Mouse (Mus musculus) hindbrain, postnatal 0 days (tissue): ENCODE measurements around the gene Scyl1. TPM values are rescaled to one million over a fixed set of nuclear protein-coding genes. Genes with fewer than 3 reads are reported as not detected.

Experiments used
- ATAC-seq: fragments of 200-750 bp; cut with Nextera tagmentation; 2 replicates; pipeline ENCODE4 v1.8.0; 2017; ENCODE audit warnings: mild to moderate bottlenecking, moderate TSS enrichment, moderate library complexity
- DNase-seq: peaks from one replicate; pipeline ENCODE4 v3.0.0-alpha.2; 2015; ENCODE audit warnings: low spot score
- H3K27ac ChIP-seq: fragments of 300-500 bp; sonication (generic); 2 replicates; pipeline ENCODE4 v1.5.1; 2014; ENCODE audit warnings: mild to moderate bottlenecking
- H3K27me3 ChIP-seq: fragments of 300-500 bp; sonication (generic); 2 replicates; pipeline ENCODE4 v1.6.1; 2014; ENCODE audit warnings: low read length, mixed read lengths; ENCODE audit not compliant: insufficient read depth
- H3K36me3 ChIP-seq: fragments of 300-500 bp; sonication (generic); 2 replicates; pipeline ENCODE4 v1.6.1; 2014; ENCODE audit warnings: low read length, mixed read lengths; ENCODE audit not compliant: insufficient read depth
- H3K4me1 ChIP-seq: fragments of 300-500 bp; sonication (generic); 2 replicates; pipeline ENCODE4 v1.6.1; 2014; ENCODE audit warnings: antibody characterized with exemption, low read length, mixed read lengths; ENCODE audit not compliant: insufficient read depth
- H3K4me2 ChIP-seq: fragments of 300-500 bp; sonication (generic); 2 replicates; pipeline ENCODE4 v1.6.1; 2014; ENCODE audit warnings: low read depth, mild to moderate bottlenecking, low read length, moderate library complexity, mixed read lengths
- H3K4me3 ChIP-seq: fragments of 300-500 bp; sonication (generic); 2 replicates; pipeline ENCODE4 v1.5.1; 2014; ENCODE audit warnings: low read length
- H3K9ac ChIP-seq: fragments of 300-500 bp; sonication (generic); replicated peaks from 2 replicates; pipeline ENCODE4 v1.6.1; 2014; ENCODE audit warnings: mild to moderate bottlenecking, low read length, moderate library complexity, mixed read lengths
- H3K9me3 ChIP-seq: fragments of 300-500 bp; sonication (generic); 2 replicates; pipeline ENCODE4 v1.6.1; 2016; ENCODE audit warnings: low read length, mixed read lengths
- CTCF ChIP-seq: IDR thresholded peaks from 2 replicates; pipeline ENCODE4 v1.5.1; 2016; ENCODE audit warnings: antibody characterized with exemption, control low read depth, low read depth
- WGBS: fragments of 180-500 bp; shearing (Covaris S2); extraction: QIAGEN DNeasy Blood & Tissue Kit; methylation state at CpG from one replicate; pipeline ENCODE4 v1.1.7; 2014; 5-methylcytosine and 5-hydroxymethylcytosine counted together
- polyA plus RNA-seq: library from polyadenylated mRNA; unstranded; fragments of >200 nt; fragmentation: Nextera tagmentation; extraction: Ambion mirVana; gene quantifications from 2 replicates; pipeline ENCODE4 v1.2.1, GENCODE M21; 2015
- total RNA-seq: library from RNA; depleted of rRNA; stranded (reverse); fragments of >200 nt; gene quantifications from 2 replicates; pipeline ENCODE4 v1.2.3, GENCODE M21; 2014; rRNA removed

Gene Scyl1
- total and polyA plus RNA-seq, 2 experiments from 2014 or later, result 76.2 to 96.6 TPM

GRCm38 (mm10) chr19:5711907-5712460 lies 59.2 kb downstream of the Scyl1 start:
- Histone ChIP-seq H3K9ac (no peak overlapping the region), H3K4me2 (no peak overlapping the region), H3K27ac (no peak overlapping the region), H3K36me3 (peaks cover 17% of the 10 kb centered on the region), H3K9me3 (no peaks in the 10 kb centered on the region), H3K4me1 (peaks cover 8% of the 10 kb centered on the region), H3K4me3 (no peak overlapping the region), H3K27me3 (no peaks in the 10 kb centered on the region)
- TF ChIP-seq CTCF, result no peak
- 93% methylated on average over 14 of the region's 14 CpGs for WGBS
- DNase-seq (no peak), ATAC-seq (no peak)

DNA sequence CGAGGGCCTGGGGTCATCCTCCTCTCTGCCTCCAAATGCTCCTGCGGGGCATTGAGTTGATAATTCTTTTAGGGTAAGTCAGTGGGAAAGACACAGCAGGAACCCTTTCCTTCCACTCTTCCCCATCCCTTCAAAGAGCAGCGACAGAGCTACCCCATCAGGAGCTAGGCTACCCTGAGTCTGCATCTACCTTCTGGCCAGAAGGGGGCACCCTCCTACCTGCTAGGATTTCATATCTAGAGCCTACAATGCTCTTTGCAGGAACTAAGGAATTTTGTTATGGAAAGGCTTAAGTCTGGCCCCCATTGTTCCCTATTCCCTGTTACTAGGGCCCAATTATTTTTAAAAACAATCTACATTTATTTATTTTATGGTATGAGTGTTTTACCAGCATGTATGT lies 60.0 kb downstream of the Scyl1 start:
- Histone ChIP-seq H3K36me3 (peaks cover 17% of the 10 kb centered on the region), H3K4me3 (no peak overlapping the region), H3K4me2 (no peak overlapping the region), H3K4me1 (no peaks in the 10 kb centered on the region; the same call in 1 of the 2 replicates), H3K27me3 (no peaks in the 10 kb centered on the region), H3K9ac (no peak overlapping the region), H3K9me3 (no peaks in the 10 kb centered on the region), H3K27ac (no peak overlapping the region)
- peak; percentile 82 for TF ChIP-seq CTCF
- ATAC-seq (no peak), DNase-seq (peak; percentile 82)
- WGBS, result 2% methylated on average over 3 of the region's 3 CpGs

GRCm38 (mm10) chr19:5710581-5710980 lies 60.6 kb downstream of the Scyl1 start:
- Histone ChIP-seq H3K36me3 (peaks cover 17% of the 10 kb centered on the region), H3K4me3 (no peak overlapping the region), H3K27ac (no peak overlapping the region), H3K9me3 (no peaks in the 10 kb centered on the region), H3K27me3 (no peaks in the 10 kb centered on the region), H3K4me1 (no peaks in the 10 kb centered on the region; the same call in 1 of the 2 replicates), H3K9ac (no peak overlapping the region), H3K4me2 (no peak overlapping the region)
- 81% methylated on average over 8 of the region's 8 CpGs for WGBS
- no peak for ATAC-seq
- no peak for DNase-seq
- no peak for TF ChIP-seq CTCF

GRCm38 (mm10) chr19:5710068-5710467 lies 61.2 kb downstream of the Scyl1 start:
- no peak overlapping the region for H3K9ac ChIP-seq
- H3K27ac ChIP-seq, result no peak overlapping the region
- no peak overlapping the region for H3K4me3 ChIP-seq
- H3K9me3 ChIP-seq, result no peaks in the 10 kb centered on the region
- 80% methylated on average over 6 of the region's 6 CpGs for WGBS
- H3K27me3 ChIP-seq, result no peaks in the 10 kb centered on the region
- H3K4me2 ChIP-seq, result no peak overlapping the region
- H3K36me3 ChIP-seq, result peaks cover 17% of the 10 kb centered on the region
- no peaks in the 10 kb centered on the region for H3K4me1 ChIP-seq
- no peak for ATAC-seq
- DNase-seq, result peak; percentile 38
- TF ChIP-seq CTCF, result no peak

Other genes starting within 250 kb of the Scyl1 start
- not detected in 2 replicates for gene Ovol1, start 210.8 kb downstream of the Scyl1 start, total RNA-seq
- 0.25 TPM in 1 of 2 replicates, not detected in the other for gene Ovol1, start 210.8 kb downstream of the Scyl1 start, polyA plus RNA-seq
- gene Ap5b1, start 203.4 kb downstream of the Scyl1 start, total RNA-seq, result 15.0 and 19.3 TPM in 2 replicates
- gene Ap5b1, start 203.4 kb downstream of the Scyl1 start, polyA plus RNA-seq, result 2.3 and 2.6 TPM in 2 replicates
- 33.6 and 40.4 TPM in 2 replicates for gene Rnaseh2c, start 169.5 kb downstream of the Scyl1 start, total RNA-seq
- 66.4 and 75.4 TPM in 2 replicates for gene Rnaseh2c, start 169.5 kb downstream of the Scyl1 start, polyA plus RNA-seq
- gene Kat5, start 161.2 kb downstream of the Scyl1 start, total RNA-seq, result 95.2 and 163 TPM in 2 replicates
- gene Kat5, start 161.2 kb downstream of the Scyl1 start, polyA plus RNA-seq, result 72.0 and 74.0 TPM in 2 replicates
- 40.1 and 40.8 TPM in 2 replicates for gene Rela, start 133.9 kb downstream of the Scyl1 start, total RNA-seq
- gene Rela, start 133.9 kb downstream of the Scyl1 start, polyA plus RNA-seq, result 30.3 and 33.1 TPM in 2 replicates
- 25.6 and 43.2 TPM in 2 replicates for gene Sipa1, start 107.7 kb downstream of the Scyl1 start, total RNA-seq
- gene Sipa1, start 107.7 kb downstream of the Scyl1 start, polyA plus RNA-seq, result 18.7 and 18.8 TPM in 2 replicates
- gene Map3k11, start 82.7 kb downstream of the Scyl1 start, total RNA-seq, result 20.6 and 20.7 TPM in 2 replicates
- gene Map3k11, start 82.7 kb downstream of the Scyl1 start, polyA plus RNA-seq, result 10.0 and 10.7 TPM in 2 replicates
- gene Pcnx3, start 82.5 kb downstream of the Scyl1 start, total RNA-seq, result 75.1 and 97.0 TPM in 2 replicates
- 16.8 and 17.2 TPM in 2 replicates for gene Pcnx3, start 82.5 kb downstream of the Scyl1 start, polyA plus RNA-seq
- gene Kcnk7, start 67.1 kb downstream of the Scyl1 start, total RNA-seq, result not detected in 2 replicates
- gene Kcnk7, start 67.1 kb downstream of the Scyl1 start, polyA plus RNA-seq, result 0.19 and 0.61 TPM in 2 replicates
- 16.6 and 19.7 TPM in 2 replicates for gene Ehbp1l1, start 45.1 kb downstream of the Scyl1 start, total RNA-seq
- 40.0 and 43.0 TPM in 2 replicates for gene Ehbp1l1, start 45.1 kb downstream of the Scyl1 start, polyA plus RNA-seq
- gene Fam89b, start 41.8 kb downstream of the Scyl1 start, total RNA-seq, result 177 and 188 TPM in 2 replicates
- 131 and 140 TPM in 2 replicates for gene Fam89b, start 41.8 kb downstream of the Scyl1 start, polyA plus RNA-seq
- 43.0 and 50.2 TPM in 2 replicates for gene Ltbp3, start 30.5 kb downstream of the Scyl1 start, total RNA-seq
- gene Ltbp3, start 30.5 kb downstream of the Scyl1 start, polyA plus RNA-seq, result 14.0 and 14.4 TPM in 2 replicates
- gene Frmd8, start 103.9 kb upstream of the Scyl1 start, total RNA-seq, result 19.8 and 43.2 TPM in 2 replicates
- gene Frmd8, start 103.9 kb upstream of the Scyl1 start, polyA plus RNA-seq, result 12.5 and 13.7 TPM in 2 replicates
- 2.1 and 6.0 TPM in 2 replicates for gene Slc25a45, start 106.4 kb upstream of the Scyl1 start, total RNA-seq
- gene Slc25a45, start 106.4 kb upstream of the Scyl1 start, polyA plus RNA-seq, result 1.8 and 2.8 TPM in 2 replicates
- 7.5 and 10.1 TPM in 2 replicates for gene Tigd3, start 122.7 kb upstream of the Scyl1 start, total RNA-seq
- 7.1 and 7.5 TPM in 2 replicates for gene Tigd3, start 122.7 kb upstream of the Scyl1 start, polyA plus RNA-seq
- gene Dpf2, start 141.6 kb upstream of the Scyl1 start, total RNA-seq, result 61.7 and 77.4 TPM in 2 replicates
- 69.5 and 70.2 TPM in 2 replicates for gene Dpf2, start 141.6 kb upstream of the Scyl1 start, polyA plus RNA-seq
- gene Cdc42ep2, start 153.4 kb upstream of the Scyl1 start, total RNA-seq, result 22.0 and 28.0 TPM in 2 replicates
- 17.4 and 18.0 TPM in 2 replicates for gene Cdc42ep2, start 153.4 kb upstream of the Scyl1 start, polyA plus RNA-seq
- gene Pola2, start 192.8 kb upstream of the Scyl1 start, total RNA-seq, result 23.4 and 28.9 TPM in 2 replicates
- gene Pola2, start 192.8 kb upstream of the Scyl1 start, polyA plus RNA-seq, result 19.5 and 21.5 TPM in 2 replicates
- not detected in 2 replicates for gene Slc22a20, start 214.7 kb upstream of the Scyl1 start, total RNA-seq
- not detected in 2 replicates for gene Slc22a20, start 214.7 kb upstream of the Scyl1 start, polyA plus RNA-seq
- 13.6 and 15.7 TPM in 2 replicates for gene Capn1, start 244.5 kb upstream of the Scyl1 start, total RNA-seq
- 4.6 and 4.8 TPM in 2 replicates for gene Capn1, start 244.5 kb upstream of the Scyl1 start, polyA plus RNA-seq